Mouse (Mus musculus): Measurements from ENCODE around the gene Lhx5.

- TF ChIP-seq CTCF (IDR thresholded peaks at IDR 0.05; ENCODE audit: low read depth), result no peak
- no peak for TF ChIP-seq EP300 (optimal IDR thresholded peaks at IDR 0.05)
Measured at GRCm38 (mm10) chr5:120428990-120429389, 2.5 kb upstream of the Lhx5 start.
